Mouse (Mus musculus): ENCODE results near the gene Fam43a.

Fam43a gene

DNA sequence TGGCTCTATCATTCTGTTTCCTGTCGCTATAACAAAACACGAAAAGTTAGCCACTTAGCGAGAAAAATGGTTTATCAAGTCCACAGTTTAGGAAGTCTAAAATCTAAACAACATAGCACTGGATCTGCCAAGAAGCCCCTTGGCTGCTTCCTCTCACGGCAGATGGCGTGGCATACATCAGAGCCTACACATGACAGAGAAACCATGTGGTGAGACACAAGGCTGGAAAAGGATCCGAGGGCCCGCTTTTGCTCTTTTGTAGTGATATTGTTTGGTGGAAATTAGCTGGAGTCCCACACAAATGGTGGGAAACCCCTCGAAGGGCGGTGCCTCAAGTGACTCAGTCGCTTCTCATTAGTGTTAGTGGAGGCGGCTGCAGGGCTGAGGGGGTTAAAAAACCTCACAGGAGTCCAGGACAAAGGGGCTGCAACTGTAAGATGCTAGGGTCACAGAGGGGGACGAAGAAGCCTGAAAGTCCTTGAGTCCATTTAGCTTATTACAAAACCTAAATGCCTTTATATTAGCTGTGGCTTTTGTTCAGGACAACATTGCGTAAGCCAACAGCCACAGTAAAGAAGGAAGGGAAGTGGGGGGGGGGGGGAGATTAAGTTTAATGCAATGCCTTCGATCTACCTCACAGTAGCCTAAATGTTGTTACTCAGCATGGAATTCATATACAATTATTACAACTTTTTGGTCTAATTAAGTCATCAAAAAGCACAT lies 3.5 kb upstream of the Fam43a start:
- DNase-seq = no peak

DNA sequence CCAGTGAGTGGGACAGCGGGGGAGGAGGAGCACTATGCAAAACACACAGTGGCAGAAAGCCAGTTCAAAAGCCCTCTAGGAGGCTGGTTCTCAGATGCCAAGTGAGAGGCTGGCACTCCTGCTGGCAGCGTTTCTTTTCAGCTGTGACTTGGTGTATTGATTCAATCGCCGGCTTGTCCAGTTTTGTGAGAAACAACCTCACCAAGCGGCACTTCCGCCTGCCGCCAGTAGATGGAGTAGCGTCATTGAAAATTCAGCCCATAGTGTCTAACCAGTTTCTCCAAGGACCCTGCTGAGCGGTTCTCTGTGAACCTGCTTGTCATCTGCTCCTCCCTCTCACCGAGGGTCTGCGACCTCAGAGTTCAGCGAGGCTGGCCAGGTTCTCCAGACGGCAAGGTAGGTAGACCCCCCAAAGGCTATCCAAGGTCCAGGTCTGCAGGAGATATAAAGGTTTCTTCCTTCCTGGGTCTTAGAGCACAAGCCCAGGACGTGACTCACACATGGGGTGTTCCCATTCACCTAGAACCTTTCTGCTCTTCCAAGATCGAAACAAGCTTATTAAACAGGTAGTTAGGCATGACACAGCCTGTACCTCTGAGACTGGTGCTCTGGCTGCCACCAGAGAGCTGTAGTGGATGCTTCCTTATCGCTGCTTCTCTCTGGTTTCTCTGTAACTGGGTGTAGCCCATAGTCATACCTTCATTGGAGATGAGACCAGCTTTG lies 2.4 kb upstream of the Fam43a start:
- DNase-seq = peak; percentile 86

DNA sequence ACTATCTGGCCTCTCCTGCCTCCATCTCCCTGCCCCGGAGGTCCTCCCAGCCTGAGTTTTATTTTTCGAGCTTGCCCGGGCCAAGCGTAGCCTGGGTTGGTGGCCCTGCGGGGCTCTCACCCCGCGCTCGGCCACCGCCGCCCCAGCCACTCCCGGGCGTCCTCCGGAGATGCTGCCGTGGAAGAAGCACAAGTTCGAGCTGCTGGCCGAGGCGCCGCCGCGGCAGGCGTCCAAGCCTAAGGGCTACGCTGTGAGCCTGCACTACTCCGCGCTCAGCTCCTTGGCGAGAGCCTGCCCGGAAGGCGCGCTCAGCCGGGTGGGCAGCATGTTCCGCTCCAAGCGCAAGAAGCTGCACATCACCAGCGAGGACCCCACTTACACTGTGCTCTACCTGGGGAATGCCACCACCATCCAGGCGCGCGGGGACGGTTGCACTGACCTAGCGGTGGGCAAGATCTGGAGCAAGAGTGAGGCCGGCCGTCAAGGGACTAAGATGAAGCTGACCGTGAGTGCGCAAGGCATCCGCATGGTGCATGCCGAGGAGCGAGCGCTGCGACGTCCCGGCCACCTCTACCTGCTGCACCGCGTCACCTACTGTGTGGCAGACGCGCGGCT lies 1.0 kb downstream of the Fam43a start:
- DNase-seq = peak; percentile 67

DNA sequence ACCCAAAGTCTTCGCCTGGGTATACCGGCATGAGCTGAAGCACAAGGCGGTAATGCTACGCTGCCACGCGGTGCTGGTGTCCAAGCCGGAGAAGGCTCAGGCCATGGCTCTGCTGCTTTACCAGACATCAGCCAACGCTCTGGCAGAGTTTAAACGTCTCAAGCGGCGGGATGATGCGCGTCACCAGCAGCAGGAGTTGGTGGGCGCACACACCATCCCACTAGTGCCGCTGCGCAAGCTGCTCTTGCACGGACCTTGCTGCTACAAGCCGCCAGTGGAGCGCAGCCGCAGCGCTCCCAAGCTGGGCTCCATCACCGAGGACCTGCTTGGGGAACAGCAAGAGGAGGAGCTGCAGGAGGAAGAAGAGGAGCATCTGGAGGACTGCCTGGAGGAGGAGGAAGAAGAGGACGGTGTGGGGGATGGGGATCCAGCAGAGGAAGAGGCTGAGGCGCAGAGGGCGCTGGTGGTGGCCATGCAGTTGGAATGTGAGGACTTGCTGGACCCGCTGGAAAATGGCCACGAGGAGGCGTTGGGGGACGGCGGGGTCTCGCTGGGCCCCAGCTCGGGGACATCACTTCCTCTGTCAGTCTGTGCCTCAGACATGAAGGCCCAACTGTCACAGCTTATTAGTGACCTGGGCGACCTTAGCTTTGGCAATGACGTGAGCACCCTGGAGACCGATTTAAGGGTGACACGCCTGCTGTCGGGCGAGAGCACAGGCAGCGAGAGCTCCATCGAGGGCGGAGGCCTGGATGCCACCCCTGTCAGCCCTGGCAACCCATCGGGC lies 1.7 kb downstream of the Fam43a start:
- DNase-seq = peak; percentile 33

DNA sequence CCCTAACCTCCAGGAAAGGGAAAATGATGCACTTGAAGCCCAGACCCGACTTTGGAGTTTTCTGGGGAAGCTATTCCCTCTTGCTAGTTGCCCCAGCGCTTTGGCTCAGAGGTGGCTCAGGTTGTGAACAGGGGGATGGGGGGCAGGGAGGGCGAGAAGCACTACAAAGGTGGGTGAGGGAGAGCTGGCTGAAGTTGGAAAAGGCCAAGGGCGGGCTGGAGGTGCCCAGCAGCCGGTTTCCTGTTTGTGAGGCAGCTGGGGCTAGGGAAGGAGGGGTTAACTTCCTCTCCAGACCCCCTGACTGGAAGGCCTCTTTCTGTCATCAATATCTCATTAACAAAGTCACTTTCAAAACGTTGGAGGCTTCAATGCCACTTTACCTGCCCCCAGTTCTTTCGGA lies 2.4 kb downstream of the Fam43a start:
- DNase-seq = no peak

GRCm38 (mm10) chr16:30602684-30603530 lies 3.4 kb downstream of the Fam43a start:
- no peak for DNase-seq

- DNase-seq = no peak
Measured at GRCm38 (mm10) chr16:30603531-30603842, 4.0 kb downstream of the Fam43a start.

GRCm38 (mm10) chr16:30604061-30604806 lies 4.7 kb downstream of the Fam43a start:
- no peak for DNase-seq

DNA sequence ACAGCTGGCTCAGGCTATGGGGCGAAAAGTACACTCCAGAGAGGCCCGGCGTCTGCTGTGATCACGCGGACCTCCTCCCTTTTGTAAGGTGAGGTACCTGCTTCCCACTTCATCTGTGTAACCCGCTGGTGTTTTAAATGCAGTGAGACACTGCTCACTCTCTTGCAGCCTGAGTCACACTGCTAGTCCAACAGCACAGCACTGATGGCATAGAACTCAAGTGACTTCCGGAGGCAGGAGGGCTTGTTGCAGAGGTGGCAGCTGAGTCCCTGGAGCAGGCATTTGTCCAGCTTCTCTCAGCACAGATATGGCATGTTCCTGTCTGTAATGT lies 5.2 kb downstream of the Fam43a start:
- DNase-seq = no peak

DNA sequence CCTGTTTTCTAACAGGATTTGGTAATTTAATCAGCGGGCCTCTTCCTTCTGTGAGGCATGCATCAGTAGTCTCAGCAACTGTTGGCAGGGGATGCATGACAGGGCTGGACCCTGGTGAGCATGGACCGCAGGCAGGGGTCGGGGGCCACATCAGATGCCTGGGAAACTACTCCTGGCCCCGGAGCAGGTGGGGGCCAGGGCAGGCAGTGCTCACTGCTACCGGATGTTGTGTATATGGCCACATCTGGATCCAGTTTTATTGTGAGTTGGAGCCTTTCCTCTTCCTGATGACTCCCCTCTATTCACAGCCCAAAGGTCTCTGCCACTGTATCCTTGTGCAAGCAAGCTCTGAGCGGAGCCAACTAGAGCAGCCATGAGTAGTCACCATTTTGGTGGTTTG lies 6.0 kb downstream of the Fam43a start:
- DNase-seq = no peak

GRCm38 (mm10) chr16:30607868-30608267 lies 8.3 kb downstream of the Fam43a start:
- DNase-seq = no peak

DNA sequence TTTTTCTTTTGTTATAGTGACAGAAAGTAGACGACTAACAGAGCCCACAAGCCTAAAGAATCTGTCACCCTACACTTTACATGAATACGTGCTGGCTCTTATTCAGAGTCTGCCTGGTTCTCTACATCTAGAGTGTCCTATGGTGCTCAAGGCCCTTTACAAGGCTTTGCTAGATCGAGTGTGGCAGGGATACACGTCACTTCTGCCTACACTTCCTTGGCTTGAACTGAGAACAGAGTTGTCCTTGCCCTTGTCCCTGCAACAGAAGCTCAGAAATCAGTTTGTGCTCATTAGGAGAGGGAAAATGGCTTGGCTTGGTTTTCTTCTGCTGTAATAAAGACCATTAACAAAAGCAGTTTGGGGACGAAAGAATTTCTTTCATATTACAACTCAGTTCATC lies 11.8 kb downstream of the Fam43a start:
- no peak for DNase-seq

GRCm38 (mm10) chr16:30613122-30613521 lies 13.6 kb downstream of the Fam43a start:
- no peak for DNase-seq

DNA sequence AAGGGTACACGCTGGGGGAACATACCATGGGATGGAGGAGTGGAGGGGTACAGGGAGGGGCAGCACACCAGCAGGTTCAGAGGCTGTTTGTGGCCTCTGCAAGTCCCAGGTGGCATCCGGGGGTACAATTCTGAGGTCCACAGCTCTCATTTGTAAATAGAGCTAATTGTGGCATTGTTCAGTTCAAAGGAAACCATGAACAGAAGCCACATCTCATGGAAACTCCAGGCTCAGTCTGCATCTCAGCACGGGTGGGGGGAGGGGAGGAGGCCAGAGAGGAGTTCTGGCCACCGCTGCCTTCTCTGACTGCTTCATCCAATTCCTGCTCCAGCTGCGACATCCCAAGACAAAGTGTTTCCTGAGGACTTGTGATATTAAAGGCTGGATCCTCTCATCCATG lies 14.6 kb downstream of the Fam43a start:
- no peak for DNase-seq

DNA sequence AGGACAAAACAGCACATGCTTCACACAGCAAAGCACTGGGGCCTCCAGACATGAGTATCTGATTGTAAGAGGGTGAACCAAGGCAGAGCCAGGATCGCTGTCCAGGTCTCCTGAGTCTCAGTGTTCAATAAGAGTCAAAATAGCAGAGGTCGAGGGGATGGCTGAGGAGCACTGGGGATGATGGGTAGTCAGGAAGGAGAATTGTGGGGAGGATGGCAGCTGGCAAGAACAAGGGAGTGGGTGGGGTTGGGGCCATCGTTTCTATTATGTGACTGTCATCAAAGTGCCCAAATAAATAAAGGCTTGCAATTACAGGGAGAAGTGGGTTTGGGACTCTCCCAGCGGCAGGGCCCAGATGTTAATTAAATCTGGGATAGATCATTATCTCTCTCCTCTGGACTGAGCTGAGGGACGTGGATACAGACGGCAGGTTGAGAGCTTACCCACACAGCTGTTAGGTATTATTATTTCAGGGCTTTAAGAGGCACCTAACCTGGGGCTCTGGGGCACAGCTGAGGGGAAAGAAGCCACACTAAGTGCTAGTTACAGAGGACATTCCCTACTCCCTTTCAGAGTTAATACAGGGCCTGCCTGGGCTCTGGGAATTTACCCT lies 15.3 kb downstream of the Fam43a start:
- DNase-seq = no peak

- DNase-seq = no peak
Measured at GRCm38 (mm10) chr16:30616281-30616680, 16.8 kb downstream of the Fam43a start.

DNA sequence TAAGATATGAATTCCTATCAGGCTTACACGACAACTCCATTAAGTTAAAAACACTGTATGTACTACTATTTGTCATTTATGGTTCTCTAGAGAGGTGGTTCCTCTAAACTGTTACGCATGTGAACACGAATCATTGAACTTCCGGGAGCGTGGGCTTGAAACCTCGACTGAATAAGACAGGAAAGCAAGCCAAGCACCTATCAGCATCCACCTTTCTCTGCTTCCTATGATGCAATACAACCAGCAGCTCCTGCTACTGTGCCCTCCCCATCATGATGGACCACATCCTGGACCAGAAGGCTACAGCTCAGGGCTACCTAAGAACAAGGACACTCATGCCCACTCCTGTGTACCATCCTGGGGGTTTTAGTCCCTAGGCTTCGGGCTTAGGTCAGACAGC lies 24.1 kb downstream of the Fam43a start:
- DNase-seq = no peak

DNA sequence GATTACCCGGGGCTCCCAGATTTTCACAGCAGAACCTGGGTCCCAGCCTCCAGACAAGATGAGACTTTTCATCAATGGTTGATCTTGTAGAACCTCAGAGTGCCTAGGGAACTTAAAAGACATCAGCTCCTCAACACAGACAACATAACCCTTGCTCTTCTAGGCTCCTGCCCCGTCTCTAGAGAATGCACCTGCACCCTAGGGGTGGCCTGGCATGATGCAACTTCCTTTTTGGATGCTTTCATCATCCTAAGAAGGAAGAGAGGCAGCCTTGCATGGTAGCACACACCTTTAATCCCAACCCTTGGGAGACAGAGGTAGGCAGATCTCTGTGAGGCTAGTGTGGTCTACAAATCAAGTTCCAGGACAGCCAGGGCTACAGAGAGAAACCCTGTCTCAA lies 25.1 kb downstream of the Fam43a start:
- no peak for DNase-seq

DNA sequence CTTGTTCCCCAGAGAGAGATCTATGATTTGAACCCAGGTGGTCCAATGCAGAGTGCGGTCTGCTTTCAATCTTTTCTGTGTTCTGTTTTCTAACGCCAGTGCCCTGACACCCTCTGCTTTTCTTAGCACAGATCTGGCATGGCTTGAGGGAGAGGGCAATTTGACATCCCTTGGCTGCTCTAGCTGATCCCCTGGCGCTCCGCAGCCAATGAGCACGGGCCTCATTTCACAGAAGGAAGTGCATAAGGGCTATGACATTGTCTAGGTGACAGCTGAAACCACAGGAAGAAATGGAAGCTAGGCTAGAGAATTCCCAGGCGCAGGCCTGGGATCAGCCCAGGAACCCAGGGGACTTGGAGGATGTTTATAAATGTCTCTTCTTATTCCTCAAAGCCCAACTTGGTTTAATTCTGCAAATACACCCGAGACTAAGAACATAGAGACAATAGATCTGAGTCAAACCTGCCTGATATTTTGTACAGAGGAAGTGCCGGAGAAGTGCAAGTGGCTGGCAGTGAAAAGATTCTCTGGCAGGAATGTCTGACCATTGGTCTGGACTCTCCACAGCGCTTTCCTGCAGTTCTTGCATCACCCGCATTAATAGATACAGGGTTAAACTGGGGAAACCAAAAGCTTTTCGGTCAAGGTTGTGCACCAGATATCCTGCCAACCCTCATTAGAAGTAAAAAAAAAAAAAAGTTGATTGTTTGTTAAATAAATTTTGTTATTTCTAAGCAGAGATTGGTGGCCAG lies 28.2 kb downstream of the Fam43a start:
- no peak for DNase-seq

DNA sequence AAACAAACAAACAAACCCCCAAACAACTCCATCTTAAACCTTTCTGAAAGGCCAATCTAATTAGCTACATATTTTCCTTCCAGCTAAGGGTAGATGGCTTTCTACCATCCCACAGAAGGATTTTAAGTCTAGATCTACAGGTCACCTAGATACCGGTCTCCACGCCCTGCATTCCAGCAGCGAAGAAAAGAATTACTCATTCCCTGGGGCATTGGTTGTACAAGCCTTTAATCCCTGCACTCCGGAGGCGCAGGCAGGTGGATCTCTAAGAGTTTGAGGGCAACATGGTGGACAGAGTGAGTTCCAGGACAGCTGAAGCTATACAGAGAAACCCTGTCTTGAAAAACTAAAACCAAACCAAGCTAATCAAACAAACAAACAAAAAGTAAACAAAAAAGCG lies 28.9 kb downstream of the Fam43a start:
- DNase-seq = no peak

DNA sequence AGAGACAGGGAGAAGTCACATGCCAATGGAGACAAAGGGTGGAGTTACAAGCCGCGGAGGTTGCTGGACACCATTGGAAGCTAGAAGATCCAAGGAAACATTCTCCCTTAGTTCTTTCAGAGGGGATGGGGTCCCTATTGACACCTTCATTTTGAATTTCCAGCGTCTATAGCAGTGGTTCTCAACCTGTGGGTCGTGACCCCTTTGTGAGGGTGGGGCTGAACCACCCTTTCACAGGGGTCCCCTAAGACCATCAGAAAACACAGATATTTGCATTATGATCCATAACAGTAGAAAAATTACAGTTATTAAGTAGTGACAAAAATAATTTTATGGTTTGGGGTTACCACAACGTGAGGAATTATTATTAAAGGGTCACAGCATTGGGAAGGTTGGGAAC lies 30.0 kb downstream of the Fam43a start:
- DNase-seq = no peak

Measured in cerebellum, adult 11 months (tissue).